Mouse (Mus musculus) forebrain, embryonic 10.5 days (tissue): ENCODE data around the gene Acot6. TPM values are rescaled to one million over a fixed set of nuclear protein-coding genes. Genes with fewer than 3 reads are reported as not detected.

Source experiments
- DNase-seq: peaks from one replicate; pipeline ENCODE4 v3.0.0-alpha.2; 2017; ENCODE audit warnings: low spot score; ENCODE audit errors: extremely low spot score
- H3K27ac ChIP-seq: fragments of 300-500 bp; sonication (generic); 2 replicates; pipeline ENCODE4 v1.5.1; 2016; ENCODE audit warnings: mild to moderate bottlenecking
- H3K27me3 ChIP-seq: fragments of 300-500 bp; sonication (generic); 2 replicates; pipeline ENCODE4 v1.6.1; 2016; ENCODE audit warnings: mild to moderate bottlenecking; ENCODE audit not compliant: poor library complexity, severe bottlenecking
- H3K36me3 ChIP-seq: fragments of 300-500 bp; sonication (generic); replicated peaks from 2 replicates; pipeline ENCODE4 v1.6.1; 2016; ENCODE audit warnings: mild to moderate bottlenecking, moderate library complexity
- H3K4me1 ChIP-seq: fragments of 300-500 bp; sonication (generic); 2 replicates; pipeline ENCODE4 v1.6.1; 2016
- H3K4me3 ChIP-seq: fragments of 300-500 bp; sonication (generic); 2 replicates; pipeline ENCODE4 v1.5.1; 2016; ENCODE audit warnings: mild to moderate bottlenecking, moderate library complexity
- H3K9me3 ChIP-seq: fragments of 300-500 bp; sonication (generic); 2 replicates; pipeline ENCODE4 v1.6.1; 2016; ENCODE audit warnings: mild to moderate bottlenecking, moderate library complexity
- WGBS: fragments of 180-500 bp; shearing (Covaris S2); methylation state at CpG from one replicate; pipeline ENCODE4 v1.1.7; 2016; 5-methylcytosine and 5-hydroxymethylcytosine counted together
- polyA plus RNA-seq: library from polyadenylated mRNA; unstranded; fragments of >200 nt; fragmentation: Nextera tagmentation; extraction: Ambion mirVana; gene quantifications from 2 replicates; pipeline ENCODE4 v1.2.1, GENCODE M21; 2016

The Acot6 gene
- polyA plus RNA-seq, 1 experiment from 2014 or later = 0.69 TPM

DNA sequence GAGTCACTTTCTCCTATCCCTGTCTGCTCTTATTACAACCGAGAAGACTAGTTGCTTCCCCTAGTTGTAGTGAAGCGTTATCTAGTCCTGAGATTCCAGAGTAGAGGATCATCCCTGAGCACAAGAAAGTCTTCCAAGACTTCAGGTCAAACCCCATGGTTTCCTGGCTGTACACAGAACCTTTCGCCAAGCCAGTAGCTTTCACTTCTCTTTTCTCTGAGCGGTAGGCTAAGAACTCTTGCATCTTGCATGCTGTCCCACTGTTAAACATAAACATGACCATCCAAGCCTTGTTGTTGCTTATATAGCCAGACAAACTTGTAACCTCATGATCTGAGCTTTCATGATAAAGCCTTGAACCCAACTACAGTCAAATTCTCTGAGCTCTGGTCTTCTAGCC lies 10.4 kb downstream of the Acot6 start:
- H3K4me1 ChIP-seq = peaks cover 14% of the 10 kb centered on the region
- no peak overlapping the region for H3K4me3 ChIP-seq
- H3K9me3 ChIP-seq = no peaks in the 10 kb centered on the region
- H3K36me3 ChIP-seq = no peaks in the 10 kb centered on the region
- no peak overlapping the region for H3K27ac ChIP-seq
- DNase-seq = no peak
- WGBS = 94% methylated on average over 4 of the region's 4 CpGs
- no peaks in the 10 kb centered on the region for H3K27me3 ChIP-seq

DNA sequence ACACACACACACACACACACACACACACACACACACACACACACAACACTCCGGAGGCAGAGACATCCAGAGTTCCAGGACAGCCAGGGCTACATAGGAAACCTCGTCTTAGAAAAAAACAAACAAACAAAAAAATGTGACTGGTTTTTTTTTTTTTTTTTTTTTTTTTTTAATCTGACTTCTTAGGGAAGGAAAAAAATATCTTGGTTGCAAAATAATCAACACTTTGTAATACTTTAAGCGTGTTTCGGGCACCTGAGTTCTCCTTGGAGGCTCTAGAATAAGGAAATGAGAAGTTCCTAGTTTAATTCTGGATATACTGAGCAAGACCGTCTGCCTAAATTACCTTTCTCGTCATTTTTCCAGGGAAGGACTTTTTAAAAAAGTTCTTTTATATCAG lies 13.2 kb downstream of the Acot6 start:
- Histone ChIP-seq H3K27ac (peak overlapping the region; percentile 89), H3K27me3 (no peaks in the 10 kb centered on the region), H3K9me3 (no peaks in the 10 kb centered on the region), H3K4me3 (peak overlapping the region; percentile 87), H3K4me1 (peaks cover 14% of the 10 kb centered on the region), H3K36me3 (no peaks in the 10 kb centered on the region)
- DNase-seq = no peak
- 52% methylated on average over 6 of the region's 6 CpGs for WGBS

DNA sequence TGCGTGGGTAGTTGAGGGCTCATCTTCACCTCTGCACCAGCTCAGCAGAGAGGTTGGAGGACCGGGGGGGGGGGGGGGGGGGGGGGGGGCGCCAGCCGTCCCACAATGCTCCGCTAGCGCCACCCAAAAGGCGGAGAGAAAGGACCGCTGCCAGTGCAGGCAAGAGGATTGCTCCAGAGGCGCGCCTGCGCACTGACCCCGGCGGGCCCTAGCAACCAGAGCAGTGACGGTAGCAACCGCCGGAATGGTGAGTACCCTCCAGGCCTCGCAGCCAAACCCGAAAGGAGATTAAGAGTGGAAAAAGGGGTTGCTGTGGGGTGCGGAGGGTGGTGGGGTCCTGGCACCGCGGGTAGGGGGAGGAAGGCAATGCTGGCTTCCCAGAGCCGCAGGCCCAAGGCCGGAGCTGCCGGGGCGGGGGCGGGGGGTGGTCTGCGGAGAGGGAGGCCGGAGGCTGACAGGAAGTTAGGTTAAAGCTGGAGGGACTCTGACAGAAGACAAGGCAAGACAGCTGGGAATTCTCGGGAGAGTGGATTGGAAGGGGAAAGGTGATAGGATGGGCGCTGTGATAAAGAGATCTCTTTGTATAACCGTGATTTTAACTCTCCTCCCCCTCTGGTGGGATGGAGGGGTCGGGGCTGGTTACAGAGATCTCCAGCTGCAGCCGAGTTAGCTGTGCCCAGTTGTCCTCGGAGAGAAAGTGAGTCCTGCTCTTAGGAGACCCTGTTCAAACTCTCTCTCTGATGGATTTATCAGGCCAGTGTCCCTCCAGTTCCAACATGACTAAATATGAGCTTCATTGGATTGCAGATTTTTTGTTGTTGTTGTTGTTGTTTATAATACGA lies 13.9 kb downstream of the Acot6 start, which contains the start of gene Dnal1:
Gene Dnal1, plus strand, starts transcription at position 214 of the 842 bp plus-strand sequence.
- Histone ChIP-seq H3K4me3 (peak within 1 kb of the TSS; percentile 87), H3K27ac (peak within 1 kb of the TSS; percentile 89), H3K4me1 (peaks cover 14% of the 10 kb centered on the region), H3K27me3 (no peaks in the 10 kb centered on the region), H3K36me3 (no peaks in the 10 kb centered on the region), H3K9me3 (no peaks in the 10 kb centered on the region)
- WGBS = 3% methylated on average over 30 of the region's 35 CpGs
- DNase-seq = peak; percentile 94

DNA sequence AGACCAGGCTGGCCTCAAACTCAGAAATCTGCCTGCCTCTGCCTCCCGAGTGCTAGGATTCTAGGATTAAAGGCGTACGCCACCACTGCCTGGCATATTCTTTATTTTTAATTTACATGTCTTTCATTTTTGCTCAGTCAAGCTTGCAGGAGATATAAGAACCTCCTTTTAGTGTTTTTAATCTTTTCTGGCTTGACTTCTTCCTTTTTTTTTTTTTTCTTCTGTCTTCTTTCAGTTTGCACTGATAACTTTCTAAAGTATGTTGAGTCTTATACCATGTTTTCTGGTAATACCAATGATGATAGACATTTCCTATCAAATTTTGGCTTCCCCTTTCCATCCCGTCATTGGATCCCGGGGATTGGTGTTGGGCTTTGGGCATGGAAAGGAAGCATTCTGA lies 19.1 kb downstream of the Acot6 start:
- H3K36me3 ChIP-seq = 0 out of 2 replicates have a peak, but pooled peaks cover 2% of the 10 kb centered on the region
- H3K9me3 ChIP-seq = no peaks in the 10 kb centered on the region
- no peak overlapping the region for H3K4me3 ChIP-seq
- H3K27ac ChIP-seq = no peak overlapping the region
- no peak for DNase-seq
- peaks cover 9% of the 10 kb centered on the region for H3K4me1 ChIP-seq
- no peaks in the 10 kb centered on the region for H3K27me3 ChIP-seq
- 95% methylated on average over 5 of the region's 5 CpGs for WGBS

DNA sequence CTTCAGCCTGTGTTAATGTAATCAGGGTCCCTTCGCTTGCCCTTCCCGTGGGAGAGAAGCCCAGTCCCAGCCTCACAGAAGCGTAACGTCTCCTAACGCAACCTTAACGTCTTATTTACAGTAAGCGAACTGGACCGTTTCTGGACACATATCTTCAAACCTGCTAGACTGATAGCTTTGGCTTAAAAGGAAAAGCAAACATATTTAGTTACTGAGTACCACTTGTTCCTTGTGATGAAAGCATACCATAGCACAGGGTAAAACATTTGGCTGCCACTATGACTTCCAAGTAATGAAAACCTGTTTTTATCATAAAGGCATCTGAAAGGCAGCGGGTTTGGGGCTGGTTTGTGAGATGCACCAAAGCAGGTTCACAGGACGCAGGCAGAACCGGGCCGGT lies 25.4 kb downstream of the Acot6 start:
- Histone ChIP-seq H3K4me3 (no peak overlapping the region), H3K9me3 (no peaks in the 10 kb centered on the region), H3K4me1 (no peaks in the 10 kb centered on the region), H3K27ac (no peak overlapping the region), H3K36me3 (peaks cover 27% of the 10 kb centered on the region), H3K27me3 (no peaks in the 10 kb centered on the region)
- WGBS = 92% methylated on average over 12 of the region's 12 CpGs
- no peak for DNase-seq

DNA sequence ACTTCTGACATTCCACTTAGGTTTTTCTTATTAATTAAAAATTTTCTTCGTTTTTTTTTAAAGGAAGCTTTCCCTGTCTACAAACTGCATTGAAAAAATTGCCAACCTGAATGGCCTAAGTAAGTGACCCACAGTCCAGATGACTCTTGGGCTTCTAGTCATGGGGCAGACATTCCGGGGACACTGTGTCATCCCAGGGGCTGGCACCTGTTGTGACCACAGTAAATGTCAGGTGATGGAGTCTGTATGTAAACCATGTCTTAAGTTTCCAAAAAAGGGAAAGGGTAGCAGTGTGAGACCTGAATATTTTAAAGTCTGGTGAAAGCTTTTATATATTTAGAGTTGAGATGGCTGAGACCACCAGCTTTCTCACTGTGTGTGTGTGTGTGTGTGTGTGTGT lies 26.4 kb downstream of the Acot6 start:
- Histone ChIP-seq H3K9me3 (no peaks in the 10 kb centered on the region), H3K36me3 (peaks cover 33% of the 10 kb centered on the region), H3K27ac (no peak overlapping the region), H3K4me1 (no peaks in the 10 kb centered on the region), H3K4me3 (no peak overlapping the region), H3K27me3 (no peaks in the 10 kb centered on the region)
- no peak for DNase-seq
- WGBS = 81% methylated on average over 2 of the region's 2 CpGs

DNA sequence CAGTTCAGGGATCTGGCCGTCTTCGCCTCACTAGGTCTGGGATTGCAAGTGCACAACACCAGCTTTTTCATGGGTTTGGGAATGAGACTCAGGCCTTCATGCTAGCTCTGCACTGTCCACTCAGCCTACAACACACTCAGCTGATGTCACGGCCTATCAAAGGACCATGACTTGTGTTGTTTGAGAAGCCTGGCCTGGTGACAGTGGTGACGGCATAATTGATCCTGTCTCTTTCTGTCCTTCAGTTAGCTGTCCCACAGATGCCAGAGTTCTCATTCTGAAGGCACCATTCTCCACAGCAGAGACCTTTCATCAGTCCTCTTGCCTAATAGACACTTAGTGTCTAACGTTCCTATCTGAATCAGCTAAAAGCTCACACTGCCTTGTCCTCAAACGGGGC lies 28.1 kb downstream of the Acot6 start:
- Histone ChIP-seq H3K4me1 (no peaks in the 10 kb centered on the region), H3K9me3 (no peaks in the 10 kb centered on the region), H3K27me3 (no peaks in the 10 kb centered on the region), H3K27ac (no peak overlapping the region), H3K36me3 (peaks cover 37% of the 10 kb centered on the region), H3K4me3 (no peak overlapping the region)
- DNase-seq = no peak
- 92% methylated on average over 6 of the region's 6 CpGs for WGBS

DNA sequence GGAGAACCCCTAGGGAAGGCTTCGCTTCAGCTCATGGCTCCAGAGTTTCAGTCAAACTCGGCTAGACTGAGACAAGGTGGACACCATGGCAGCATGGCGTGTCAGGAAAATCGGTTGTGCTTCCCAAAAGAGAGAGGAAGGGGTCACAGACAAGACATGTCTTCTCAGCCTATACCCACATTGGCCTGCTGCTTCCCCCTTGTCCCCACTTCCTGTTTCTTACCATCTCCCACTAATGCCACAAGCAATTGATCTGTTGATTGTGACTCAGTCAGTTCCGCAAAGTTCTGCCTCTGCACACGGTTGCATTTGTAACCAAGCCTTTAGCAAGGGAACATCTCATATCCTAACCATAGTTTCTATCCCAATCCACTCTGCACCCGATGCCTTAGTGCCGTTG lies 29.5 kb downstream of the Acot6 start:
- Histone ChIP-seq H3K36me3 (peaks cover 37% of the 10 kb centered on the region), H3K27me3 (no peaks in the 10 kb centered on the region), H3K4me3 (no peak overlapping the region), H3K9me3 (no peaks in the 10 kb centered on the region), H3K27ac (no peak overlapping the region), H3K4me1 (no peaks in the 10 kb centered on the region)
- WGBS = 92% methylated on average over 8 of the region's 8 CpGs
- no peak for DNase-seq

DNA sequence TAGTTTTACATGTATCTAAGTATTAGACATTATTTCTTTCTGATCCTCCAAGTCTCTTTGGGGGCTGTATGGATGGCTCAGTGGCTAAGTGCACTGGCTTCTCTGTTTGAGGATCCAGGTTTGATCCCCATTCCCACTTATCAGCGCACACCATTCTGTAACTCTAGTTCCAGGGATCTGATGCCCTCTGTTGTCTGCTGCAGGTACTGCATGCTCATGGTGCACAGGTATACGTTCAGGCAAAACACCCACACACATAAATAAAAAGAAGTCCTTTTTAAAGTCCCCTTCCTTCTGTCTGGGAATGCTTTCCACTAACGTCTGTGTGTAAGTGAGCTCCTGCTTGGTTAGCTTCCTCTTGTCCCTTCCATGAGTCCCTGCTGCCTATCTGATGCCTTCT lies 31.8 kb downstream of the Acot6 start:
- WGBS = 62% methylated on average over 3 of the region's 3 CpGs
- Histone ChIP-seq H3K9me3 (no peaks in the 10 kb centered on the region), H3K27me3 (no peaks in the 10 kb centered on the region), H3K36me3 (peaks cover 52% of the 10 kb centered on the region), H3K4me3 (no peak overlapping the region), H3K27ac (no peak overlapping the region), H3K4me1 (no peaks in the 10 kb centered on the region)
- DNase-seq = no peak

DNA sequence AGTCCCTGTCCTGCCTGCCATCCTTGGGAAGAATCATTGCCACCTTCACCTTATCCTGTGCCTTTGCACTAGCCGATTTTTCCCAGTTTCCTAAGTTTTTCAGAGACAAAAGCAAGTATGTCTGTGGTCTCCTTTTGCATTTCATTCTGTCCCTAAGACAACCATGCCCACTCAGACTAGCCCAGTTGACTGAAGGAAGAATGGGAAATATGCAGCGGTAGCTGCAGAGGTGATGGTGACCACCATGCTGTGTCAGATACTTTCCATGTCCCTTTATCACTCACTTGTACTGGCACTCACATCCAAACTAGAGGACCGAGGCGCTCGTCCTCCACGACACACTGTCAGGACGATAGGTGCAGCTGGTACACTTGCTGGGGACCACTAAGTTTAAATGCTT lies 36.7 kb downstream of the Acot6 start:
- no peak overlapping the region for H3K4me3 ChIP-seq
- H3K36me3 ChIP-seq = peaks cover 35% of the 10 kb centered on the region
- no peak for DNase-seq
- no peak overlapping the region for H3K27ac ChIP-seq
- H3K4me1 ChIP-seq = peaks cover 5% of the 10 kb centered on the region
- 94% methylated on average over 7 of the region's 7 CpGs for WGBS
- H3K27me3 ChIP-seq = no peaks in the 10 kb centered on the region
- no peaks in the 10 kb centered on the region for H3K9me3 ChIP-seq

DNA sequence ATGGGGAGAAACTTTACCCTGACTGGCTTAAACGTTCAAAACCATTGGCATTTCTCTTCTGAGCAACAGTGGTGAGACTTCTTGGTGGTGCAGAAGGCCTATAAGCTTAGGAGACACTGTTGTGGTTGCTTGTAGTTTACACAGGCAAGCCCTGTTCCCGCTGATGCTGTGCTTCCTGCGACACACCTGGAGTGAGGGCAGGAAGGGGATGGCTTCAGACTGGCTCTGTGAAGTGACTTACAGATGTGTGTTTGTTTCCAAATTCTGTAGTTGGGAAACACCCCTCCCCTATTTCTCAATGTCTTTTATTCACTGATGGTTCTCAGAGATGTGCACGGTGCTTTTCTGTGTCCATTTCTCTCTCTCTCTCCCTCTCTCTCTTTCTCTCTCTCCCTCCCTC lies 39.7 kb downstream of the Acot6 start:
- Histone ChIP-seq H3K36me3 (peaks cover 36% of the 10 kb centered on the region), H3K9me3 (no peaks in the 10 kb centered on the region), H3K27me3 (no peaks in the 10 kb centered on the region), H3K27ac (no peak overlapping the region), H3K4me1 (peaks cover 10% of the 10 kb centered on the region), H3K4me3 (no peak overlapping the region)
- WGBS = 79% methylated on average over 4 of the region's 4 CpGs
- DNase-seq = no peak

DNA sequence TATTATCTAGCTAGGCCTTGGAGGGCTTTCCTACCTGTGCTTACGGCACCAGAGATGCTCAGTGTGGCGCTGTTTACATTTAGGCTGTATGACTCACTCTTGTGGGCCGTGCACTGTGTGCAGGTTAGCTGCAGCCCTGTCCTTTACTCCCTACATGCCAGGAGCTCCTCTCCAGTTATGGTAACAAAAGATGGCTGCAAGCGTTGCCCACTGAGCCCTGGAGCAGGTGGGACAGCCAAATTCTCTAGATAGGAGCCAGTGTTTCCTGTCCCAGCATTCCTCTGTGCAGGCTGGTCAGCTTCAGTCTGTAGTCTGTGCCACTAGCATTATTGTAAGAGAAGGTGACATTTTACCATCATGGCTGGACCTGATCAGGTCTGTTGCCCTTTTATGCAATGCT lies 40.8 kb downstream of the Acot6 start:
- Histone ChIP-seq H3K36me3 (peaks cover 27% of the 10 kb centered on the region), H3K27me3 (no peaks in the 10 kb centered on the region), H3K4me1 (peaks cover 10% of the 10 kb centered on the region), H3K4me3 (no peak overlapping the region), H3K9me3 (no peaks in the 10 kb centered on the region), H3K27ac (no peak overlapping the region)
- no peak for DNase-seq
- WGBS = 89% methylated on average over 4 of the region's 4 CpGs

DNA sequence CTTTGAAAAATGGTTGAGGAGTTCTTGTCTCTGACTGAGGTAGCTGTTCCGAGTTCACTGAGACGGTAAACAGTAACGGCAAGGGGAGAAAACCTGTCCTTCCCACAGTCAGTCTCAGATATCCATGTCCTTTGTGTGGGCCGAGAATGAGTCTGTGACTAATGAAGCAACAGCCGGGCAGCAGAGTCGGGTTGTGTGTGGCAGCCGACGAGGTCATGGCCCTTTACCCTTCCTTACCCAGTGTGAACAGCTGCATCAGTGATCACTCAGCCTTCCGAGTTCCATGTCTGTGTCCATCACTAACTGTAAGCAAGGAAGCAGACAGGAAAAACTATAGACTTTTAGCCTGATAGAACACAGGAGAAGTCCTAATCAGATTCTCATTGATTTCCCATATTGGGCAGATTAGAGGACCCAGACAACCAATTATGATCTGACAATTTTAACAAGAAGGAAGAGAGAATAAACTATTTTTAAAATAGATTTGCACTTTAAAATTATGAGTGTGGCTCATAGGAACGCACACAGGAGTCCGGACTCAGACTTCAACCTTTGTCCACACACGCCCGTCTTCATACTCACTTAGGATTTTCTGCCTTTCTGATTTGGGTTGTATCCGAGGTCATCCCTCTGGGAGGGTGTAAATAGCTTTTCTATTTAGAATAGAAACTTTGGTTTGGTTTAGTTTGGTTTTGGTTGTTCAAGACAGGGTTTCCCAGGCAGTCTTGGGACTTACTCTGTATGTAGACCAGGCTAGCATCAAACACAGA lies 42.0 kb downstream of the Acot6 start:
- 64% methylated on average over 14 of the region's 14 CpGs for WGBS
- H3K9me3 ChIP-seq = no peaks in the 10 kb centered on the region
- no peak overlapping the region for H3K27ac ChIP-seq
- no peak overlapping the region for H3K4me3 ChIP-seq
- DNase-seq = no peak
- H3K27me3 ChIP-seq = no peaks in the 10 kb centered on the region; the same call in 1 of the 2 replicates
- peaks cover 19% of the 10 kb centered on the region for H3K36me3 ChIP-seq
- H3K4me1 ChIP-seq = peaks cover 18% of the 10 kb centered on the region
